Mouse (Mus musculus) megakaryocyte, embryonic 14.5 days (primary cell): Measurements from ENCODE around the gene Bbc3. TPM values are rescaled to one million over a fixed set of nuclear protein-coding genes. Genes with fewer than 3 reads are reported as not detected.
"Not testable (repeated sequence)": the region's sequence is repeated elsewhere in the genome, so short reads cannot be mapped to it uniquely, and the experiment has no call there.

Experiments
- H3K27me3 ChIP-seq: replicated peaks from 2 replicates; pipeline ENCODE3; 2012; ENCODE audit warnings: inconsistent platforms
- H3K36me3 ChIP-seq: replicated peaks from 2 replicates; pipeline ENCODE3; 2012; ENCODE audit warnings: low read length, inconsistent platforms, mixed read lengths
- H3K4me1 ChIP-seq: 2 replicates; pipeline ENCODE4 v1.6.1; 2012; ENCODE audit warnings: inconsistent platforms
- H3K4me3 ChIP-seq: replicated peaks from 2 replicates; pipeline ENCODE3; 2012; ENCODE audit warnings: moderate library complexity, mild to moderate bottlenecking, inconsistent platforms
- H3K9me3 ChIP-seq: 2 replicates; pipeline ENCODE4 v1.6.1; 2012; ENCODE audit warnings: inconsistent platforms
- FLI1 ChIP-seq: IDR thresholded peaks from 2 replicates; pipeline ENCODE4 v1.6.1; 2012; ENCODE audit warnings: low read length, inconsistent platforms, mixed read lengths
- GATA1 ChIP-seq: IDR thresholded peaks from 3 replicates; pipeline ENCODE4 v1.6.1; 2012; ENCODE audit warnings: mixed read lengths, low read length, inconsistent platforms, borderline replicate concordance
- polyA plus RNA-seq: library from polyadenylated mRNA; stranded (reverse); fragments of >175 nt; gene quantifications from 2 replicates; pipeline ENCODE4 v1.2.3, GENCODE M21; 2012; ENCODE audit warnings: low replicate concordance; ENCODE audit not compliant: insufficient read depth

The Bbc3 gene
- polyA plus RNA-seq, 1 experiment, result 1,043 TPM

GRCm38 (mm10) chr7:16294346-16294745, 13.8 kb upstream of the Bbc3 start:
- Histone ChIP-seq H3K36me3 (no peaks in the 10 kb centered on the region), H3K27me3 (no peaks in the 10 kb centered on the region), H3K4me3 (peak overlapping the region; percentile 94), H3K9me3 (no peaks in the 10 kb centered on the region), H3K4me1 (peaks cover 50% of the 10 kb centered on the region)
- TF ChIP-seq GATA1 (no peak), FLI1 (no peak)

- peaks cover 55% of the 10 kb centered on the region for H3K4me1 ChIP-seq
- H3K27me3 ChIP-seq, result no peaks in the 10 kb centered on the region
- H3K36me3 ChIP-seq, result no peaks in the 10 kb centered on the region
- TF ChIP-seq GATA1 (peak; percentile 68; the same call in 2 of the 3 replicates), FLI1 (peak; percentile 96)
- H3K9me3 ChIP-seq, result no peaks in the 10 kb centered on the region
- peak overlapping the region; percentile 94 for H3K4me3 ChIP-seq
Measured at GRCm38 (mm10) chr7:16294837-16295236, 13.4 kb upstream of the Bbc3 start.

- Histone ChIP-seq H3K4me3 (peak overlapping the region; percentile 94), H3K9me3 (no peaks in the 10 kb centered on the region), H3K4me1 (peaks cover 61% of the 10 kb centered on the region), H3K36me3 (no peaks in the 10 kb centered on the region), H3K27me3 (no peaks in the 10 kb centered on the region)
- TF ChIP-seq FLI1 (no peak), GATA1 (no peak)
Measured at GRCm38 (mm10) chr7:16295321-16295900, 12.8 kb upstream of the Bbc3 start.

- Histone ChIP-seq H3K4me3 (peak overlapping the region; percentile 94), H3K27me3 (no peaks in the 10 kb centered on the region), H3K36me3 (no peaks in the 10 kb centered on the region), H3K4me1 (peaks cover 68% of the 10 kb centered on the region), H3K9me3 (no peaks in the 10 kb centered on the region)
- no peak for TF ChIP-seq FLI1
- TF ChIP-seq GATA1, result no peak
Measured at GRCm38 (mm10) chr7:16296146-16296545, 12.0 kb upstream of the Bbc3 start.

GRCm38 (mm10) chr7:16296766-16297390, 11.3 kb upstream of the Bbc3 start:
- H3K4me1 ChIP-seq, result peaks cover 74% of the 10 kb centered on the region
- no peaks in the 10 kb centered on the region for H3K36me3 ChIP-seq
- no peaks in the 10 kb centered on the region for H3K27me3 ChIP-seq
- TF ChIP-seq GATA1 (no peak), FLI1 (no peak)
- H3K4me3 ChIP-seq, result peak overlapping the region; percentile 94
- no peaks in the 10 kb centered on the region for H3K9me3 ChIP-seq

GRCm38 (mm10) chr7:16297616-16298015, 10.6 kb upstream of the Bbc3 start:
- Histone ChIP-seq H3K4me3 (no peak overlapping the region), H3K4me1 (peaks cover 77% of the 10 kb centered on the region), H3K36me3 (peaks cover 2% of the 10 kb centered on the region), H3K9me3 (no peaks in the 10 kb centered on the region), H3K27me3 (no peaks in the 10 kb centered on the region)
- TF ChIP-seq FLI1, result no peak
- TF ChIP-seq GATA1, result no peak

- TF ChIP-seq GATA1, result no peak
- no peak for TF ChIP-seq FLI1
- Histone ChIP-seq H3K9me3 (no peaks in the 10 kb centered on the region), H3K4me1 (peaks cover 78% of the 10 kb centered on the region), H3K27me3 (no peaks in the 10 kb centered on the region), H3K36me3 (peaks cover 7% of the 10 kb centered on the region), H3K4me3 (no peak overlapping the region)
Measured at GRCm38 (mm10) chr7:16298927-16299326, 9.3 kb upstream of the Bbc3 start.

- TF ChIP-seq FLI1 (no peak), GATA1 (no peak)
- Histone ChIP-seq H3K4me1 (peaks cover 74% of the 10 kb centered on the region), H3K36me3 (peaks cover 7% of the 10 kb centered on the region), H3K27me3 (no peaks in the 10 kb centered on the region), H3K4me3 (peak overlapping the region; percentile 82), H3K9me3 (no peaks in the 10 kb centered on the region)
Measured at GRCm38 (mm10) chr7:16299419-16300035, 8.7 kb upstream of the Bbc3 start.

- H3K27me3 ChIP-seq, H3K4me3 ChIP-seq, H3K9me3 ChIP-seq: not testable (repeated sequence)
- H3K4me1 ChIP-seq, result peaks cover 43% of the 10 kb centered on the region
- H3K36me3 ChIP-seq, result peaks cover 28% of the 10 kb centered on the region
Measured at GRCm38 (mm10) chr7:16307141-16307540, 1.1 kb upstream of the Bbc3 start.

GRCm38 (mm10) chr7:16308555-16309317, 543 bp downstream of the Bbc3 start:
- Histone ChIP-seq H3K9me3 (no peaks in the 10 kb centered on the region), H3K27me3 (no peaks in the 10 kb centered on the region), H3K4me1 (peaks cover 42% of the 10 kb centered on the region), H3K36me3 (peaks cover 37% of the 10 kb centered on the region), H3K4me3 (peak overlapping the region; percentile 99)
- TF ChIP-seq GATA1 (no peak), FLI1 (no peak)
